Mouse (Mus musculus) liver, postnatal 0 days (tissue): ENCODE measurements at regions not wholly inside any gene's neighbourhood (a gene's known extent, or its start where the extent isn't known, plus 50 kb on each side); places are given as distances from the start of the nearest gene placed in this dataset.

Experiments
- ATAC-seq: fragments of 200-750 bp; cut with Nextera tagmentation; 2 replicates; pipeline ENCODE4 v1.8.0; 2017; ENCODE audit warnings: mild to moderate bottlenecking, moderate library complexity
- DNase-seq: peaks from one replicate; pipeline ENCODE4 v3.0.0-alpha.2; 2016
- H3K27ac ChIP-seq: fragments of 300-500 bp; sonication (generic); 2 replicates; pipeline ENCODE4 v1.5.1; 2014; ENCODE audit warnings: antibody characterized with exemption, moderate library complexity, mild to moderate bottlenecking, low read depth
- H3K27me3 ChIP-seq: fragments of 300-500 bp; sonication (generic); 2 replicates; pipeline ENCODE4 v1.6.1; 2014; ENCODE audit warnings: low read length, control low read depth, mixed read lengths; ENCODE audit not compliant: insufficient read depth
- H3K36me3 ChIP-seq: fragments of 300-500 bp; sonication (generic); replicated peaks from 2 replicates; pipeline ENCODE4 v1.6.1; 2014; ENCODE audit warnings: mild to moderate bottlenecking, control low read depth, low read length, moderate library complexity, mixed read lengths; ENCODE audit not compliant: insufficient read depth
- H3K4me1 ChIP-seq: fragments of 300-500 bp; sonication (generic); 2 replicates; pipeline ENCODE4 v1.6.1; 2014; ENCODE audit warnings: antibody characterized with exemption, mild to moderate bottlenecking, control low read depth; ENCODE audit not compliant: insufficient read depth
- H3K4me2 ChIP-seq: fragments of 300-500 bp; sonication (generic); 2 replicates; pipeline ENCODE4 v1.6.1; 2014; ENCODE audit warnings: low read depth, mild to moderate bottlenecking, low read length, moderate library complexity, mixed read lengths
- H3K4me3 ChIP-seq: fragments of 300-500 bp; sonication (generic); 2 replicates; pipeline ENCODE4 v1.5.1; 2014; ENCODE audit warnings: low read depth, low read length
- H3K9ac ChIP-seq: fragments of 300-500 bp; sonication (generic); replicated peaks from 2 replicates; pipeline ENCODE4 v1.6.1; 2014; ENCODE audit warnings: mild to moderate bottlenecking, moderate library complexity
- H3K9me3 ChIP-seq: fragments of 300-500 bp; sonication (generic); 2 replicates; pipeline ENCODE4 v1.6.1; 2016; ENCODE audit warnings: mild to moderate bottlenecking, control low read depth, low read length, mixed read lengths
- CTCF ChIP-seq: sonication (generic); IDR thresholded peaks from 2 replicates; pipeline ENCODE4 v1.5.1; 2016; ENCODE audit warnings: antibody characterized with exemption, low read depth
- EP300 ChIP-seq: IDR thresholded peaks from 2 replicates; pipeline ENCODE4 v1.6.1; 2016; ENCODE audit warnings: antibody characterized with exemption, low read depth, mild to moderate bottlenecking
- WGBS: fragments of 180-500 bp; shearing (Covaris S2); extraction: QIAGEN DNeasy Blood & Tissue Kit; methylation state at CpG from one replicate; pipeline ENCODE4 v1.1.7; 2014; ENCODE audit not compliant: insufficient replicate concordance; 5-methylcytosine and 5-hydroxymethylcytosine counted together

DNA sequence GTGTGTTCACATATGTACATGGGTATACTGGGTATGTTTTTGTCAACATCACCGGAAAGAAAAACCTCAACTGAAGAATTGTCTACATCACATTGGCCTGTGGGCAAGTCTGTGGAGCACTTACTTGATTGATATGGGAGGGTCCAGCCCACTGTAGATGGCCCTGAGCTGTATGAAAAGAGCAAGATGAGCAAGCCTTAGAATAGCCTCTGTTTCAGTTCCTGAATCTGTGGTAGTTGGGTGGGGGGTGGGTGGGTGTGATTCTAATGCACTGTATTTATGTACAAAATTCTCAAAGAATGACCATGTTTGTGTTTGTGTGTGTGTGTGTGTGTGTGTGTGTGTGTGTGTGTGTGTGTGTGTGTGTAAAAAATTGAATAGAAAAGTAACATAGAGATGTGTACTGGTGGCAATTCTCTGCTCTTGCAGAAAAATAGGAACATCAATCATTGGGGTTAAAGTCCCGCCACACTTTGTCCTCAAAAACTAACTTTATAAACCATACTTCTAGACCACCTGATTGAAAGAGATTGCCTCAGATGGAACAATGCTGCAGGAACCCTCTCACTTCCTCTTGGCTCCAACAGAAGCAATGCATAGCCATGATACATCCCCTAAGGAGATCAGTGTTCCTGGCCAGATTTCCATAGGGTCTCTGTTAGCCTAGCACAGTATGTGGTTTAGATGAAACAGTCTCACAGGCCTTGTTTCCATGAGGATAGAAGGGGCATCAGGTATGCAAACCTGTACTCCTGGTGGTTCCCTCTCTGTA lies 484.3 kb upstream of the Gcfc2 start:
- no peak overlapping the region for H3K4me3 ChIP-seq
- no peak overlapping the region for H3K27ac ChIP-seq
- DNase-seq: no peak
- no peak overlapping the region for H3K9ac ChIP-seq
- no peaks in the 10 kb centered on the region for H3K36me3 ChIP-seq
- no peaks in the 10 kb centered on the region for H3K27me3 ChIP-seq
- H3K4me1 ChIP-seq: no peaks in the 10 kb centered on the region
- TF ChIP-seq EP300 (no peak), CTCF (no peak)
- H3K9me3 ChIP-seq: no peaks in the 10 kb centered on the region
- WGBS: 79% methylated on average over 2 of the region's 2 CpGs
- no peak overlapping the region for H3K4me2 ChIP-seq
- ATAC-seq: no peak

DNA sequence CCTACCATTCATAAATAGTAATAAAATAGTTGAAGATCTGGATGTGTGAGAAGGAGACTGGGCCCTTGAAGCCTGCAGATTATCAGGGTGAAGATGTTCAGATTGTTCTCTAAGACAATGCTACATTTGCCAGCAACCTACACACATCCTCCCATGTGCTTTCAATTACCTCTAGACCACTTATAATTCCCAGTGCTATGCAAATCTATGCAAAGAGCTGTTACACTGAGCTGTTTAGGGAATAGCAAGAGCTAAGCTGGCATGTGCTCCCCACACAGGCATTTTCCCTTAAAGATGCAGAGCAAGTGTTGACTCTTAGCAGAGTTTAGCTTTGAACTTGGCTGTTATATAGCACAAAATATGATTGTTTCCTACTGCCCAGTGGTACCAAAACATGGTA lies 482.1 kb upstream of the Gcfc2 start:
- Histone ChIP-seq H3K9me3 (no peaks in the 10 kb centered on the region), H3K4me2 (no peak overlapping the region), H3K36me3 (no peaks in the 10 kb centered on the region), H3K9ac (no peak overlapping the region), H3K4me3 (no peak overlapping the region), H3K27ac (no peak overlapping the region), H3K27me3 (no peaks in the 10 kb centered on the region), H3K4me1 (no peaks in the 10 kb centered on the region)
- TF ChIP-seq EP300 (no peak), CTCF (no peak)
- DNase-seq (no peak), ATAC-seq (no peak)

DNA sequence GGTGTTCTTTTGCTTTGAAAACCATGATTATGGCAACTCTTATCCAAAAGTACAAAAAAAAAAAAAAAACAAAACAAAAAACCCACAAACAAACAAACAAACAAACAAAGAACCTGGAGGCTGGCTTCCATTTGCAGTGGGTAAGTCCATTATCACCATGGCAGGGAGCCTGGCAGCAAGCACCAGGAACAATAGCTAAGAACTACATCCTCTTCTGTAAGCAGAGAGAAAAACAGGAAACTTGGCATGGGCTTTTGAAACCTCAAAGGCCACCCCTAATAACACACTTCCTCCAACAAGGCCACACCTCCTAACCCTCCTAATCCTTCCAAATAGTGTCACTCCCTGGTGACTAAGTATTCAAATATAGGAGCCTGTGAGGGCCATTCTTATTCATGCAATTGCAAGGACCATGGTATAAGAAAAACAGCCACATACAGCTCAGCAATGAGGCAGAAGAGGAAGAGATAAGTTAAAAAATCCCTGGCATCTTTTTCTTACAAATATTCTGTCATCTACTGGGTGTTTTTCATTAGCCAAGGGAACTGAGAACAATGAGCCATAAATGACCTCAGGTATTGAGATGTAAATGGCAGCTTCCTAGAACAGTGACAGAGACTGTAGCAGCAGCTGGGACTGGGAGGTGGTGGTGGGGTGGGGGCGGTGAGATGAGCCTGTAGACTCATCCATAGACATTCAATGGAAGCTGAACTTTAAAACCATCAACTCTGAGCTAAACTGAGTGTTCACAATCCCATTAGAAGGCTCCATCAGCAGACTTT lies 477.3 kb upstream of the Gcfc2 start:
- Histone ChIP-seq H3K4me2 (no peak overlapping the region), H3K36me3 (no peaks in the 10 kb centered on the region), H3K27ac (no peak overlapping the region), H3K4me3 (no peak overlapping the region), H3K27me3 (no peaks in the 10 kb centered on the region), H3K4me1 (no peaks in the 10 kb centered on the region), H3K9ac (no peak overlapping the region), H3K9me3 (no peaks in the 10 kb centered on the region)
- ATAC-seq: no peak
- DNase-seq: no peak
- TF ChIP-seq EP300 (no peak), CTCF (no peak)
- WGBS: 86% methylated on average over 1 of the region's 1 CpGs

DNA sequence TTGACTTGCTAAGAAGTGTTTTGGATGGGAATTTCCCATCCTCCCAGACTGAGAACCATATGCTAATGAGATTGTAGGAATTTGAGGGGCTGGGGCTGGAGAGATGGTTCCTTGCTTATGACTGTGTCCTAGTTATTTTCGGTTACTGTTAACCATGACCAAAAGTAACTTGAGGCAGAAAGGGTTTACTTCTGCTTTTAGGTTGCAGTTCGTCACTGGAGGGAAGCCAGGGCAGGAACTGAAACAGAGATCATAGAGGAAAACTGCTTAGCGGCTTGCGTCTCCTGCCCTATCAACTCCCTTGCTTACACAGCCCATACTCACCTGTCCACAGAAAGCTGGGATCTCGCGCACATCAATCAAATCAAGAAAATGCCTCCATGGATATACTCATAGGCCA lies 475.8 kb upstream of the Gcfc2 start:
- TF ChIP-seq EP300: no peak
- no peak for TF ChIP-seq CTCF
- no peaks in the 10 kb centered on the region for H3K9me3 ChIP-seq
- H3K27me3 ChIP-seq: no peaks in the 10 kb centered on the region
- H3K27ac ChIP-seq: no peak overlapping the region
- WGBS: 70% methylated on average over 6 of the region's 6 CpGs
- no peak for DNase-seq
- no peaks in the 10 kb centered on the region for H3K4me1 ChIP-seq
- H3K9ac ChIP-seq: no peak overlapping the region
- 0 out of 2 replicates have a peak, but pooled peaks have one; percentile 27 for ATAC-seq
- no peak overlapping the region for H3K4me2 ChIP-seq
- no peaks in the 10 kb centered on the region for H3K36me3 ChIP-seq
- H3K4me3 ChIP-seq: no peak overlapping the region

DNA sequence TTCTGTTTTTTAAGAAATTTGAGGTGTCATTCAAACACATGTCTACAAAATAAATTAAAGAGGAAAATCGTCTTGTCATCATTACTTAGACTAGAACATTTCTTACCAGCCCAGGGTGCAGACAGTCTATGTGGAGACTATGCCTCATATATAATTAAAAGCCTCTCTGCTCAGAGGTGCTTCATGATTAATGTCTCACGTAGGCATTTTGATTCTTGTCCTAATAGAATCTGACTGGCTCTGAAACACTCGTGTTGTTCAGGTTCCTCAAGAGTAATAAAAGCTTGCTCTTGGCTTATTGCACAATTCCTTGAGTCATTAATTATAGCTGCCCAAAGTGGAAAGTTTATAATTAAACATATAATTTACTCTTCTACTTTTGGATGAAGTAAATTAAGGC lies 475.1 kb upstream of the Gcfc2 start:
- Histone ChIP-seq H3K9ac (no peak overlapping the region), H3K4me3 (no peak overlapping the region), H3K4me2 (no peak overlapping the region), H3K36me3 (no peaks in the 10 kb centered on the region), H3K9me3 (no peaks in the 10 kb centered on the region), H3K27me3 (no peaks in the 10 kb centered on the region), H3K4me1 (no peaks in the 10 kb centered on the region), H3K27ac (no peak overlapping the region)
- TF ChIP-seq CTCF (no peak), EP300 (no peak)
- 74% methylated on average over 3 of the region's 3 CpGs for WGBS
- no peak for ATAC-seq
- DNase-seq: no peak

DNA sequence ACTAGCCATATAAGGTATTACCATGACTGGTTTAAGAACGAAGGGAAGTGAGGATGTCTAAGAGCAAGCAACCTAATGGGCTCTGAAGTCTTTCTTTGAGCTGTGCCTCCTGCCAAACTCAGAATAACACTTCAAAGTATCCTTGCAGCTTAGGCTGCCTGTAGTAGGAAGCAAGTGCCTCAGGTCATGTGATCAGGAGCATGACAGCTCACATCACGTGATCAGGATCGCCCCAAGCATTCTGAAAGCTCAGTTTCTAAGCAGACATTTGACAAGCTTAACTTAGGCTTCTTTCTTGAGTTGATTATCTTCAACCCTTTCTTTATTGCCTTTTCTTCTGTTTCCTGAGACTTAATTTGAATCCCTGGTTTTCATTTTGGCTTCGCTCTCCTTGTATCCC lies 462.4 kb upstream of the Gcfc2 start:
- H3K36me3 ChIP-seq: no peaks in the 10 kb centered on the region
- DNase-seq (no peak), ATAC-seq (no peak)
- no peak overlapping the region for H3K9ac ChIP-seq
- no peaks in the 10 kb centered on the region for H3K9me3 ChIP-seq
- no peak for TF ChIP-seq CTCF
- TF ChIP-seq EP300: no peak
- H3K27ac ChIP-seq: no peak overlapping the region
- WGBS: 60% methylated on average over 4 of the region's 4 CpGs
- no peak overlapping the region for H3K4me2 ChIP-seq
- no peak overlapping the region for H3K4me3 ChIP-seq
- H3K27me3 ChIP-seq: no peaks in the 10 kb centered on the region
- no peaks in the 10 kb centered on the region for H3K4me1 ChIP-seq
